Mouse (Mus musculus): Measurements from ENCODE around the gene Tnk2.

Tnk2 gene

DNA sequence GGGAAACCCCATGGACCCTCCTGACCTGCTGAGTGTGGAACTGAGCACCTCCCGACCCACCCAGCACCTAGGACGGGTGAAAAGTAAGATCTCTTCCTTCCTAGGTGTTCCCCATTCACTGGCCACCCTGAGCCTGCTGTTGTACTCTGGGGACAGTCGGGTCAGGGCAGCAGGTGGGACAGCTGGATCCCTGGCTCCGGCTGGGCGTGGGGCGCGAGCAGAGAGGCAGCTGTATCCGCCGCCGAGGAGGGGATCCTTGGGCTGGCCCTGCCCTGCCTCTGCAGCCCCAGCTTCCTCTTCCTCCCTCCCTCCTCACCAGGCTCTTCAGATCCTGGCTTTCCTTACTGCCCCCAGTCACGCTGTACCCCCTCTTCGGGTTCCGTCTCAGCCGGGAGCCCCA is 34.2 kb downstream of the Tnk2 start:
- peak; percentile 11 to 60 for DNase-seq (ENCODE audit: low spot score in 2 of 2)

DNA sequence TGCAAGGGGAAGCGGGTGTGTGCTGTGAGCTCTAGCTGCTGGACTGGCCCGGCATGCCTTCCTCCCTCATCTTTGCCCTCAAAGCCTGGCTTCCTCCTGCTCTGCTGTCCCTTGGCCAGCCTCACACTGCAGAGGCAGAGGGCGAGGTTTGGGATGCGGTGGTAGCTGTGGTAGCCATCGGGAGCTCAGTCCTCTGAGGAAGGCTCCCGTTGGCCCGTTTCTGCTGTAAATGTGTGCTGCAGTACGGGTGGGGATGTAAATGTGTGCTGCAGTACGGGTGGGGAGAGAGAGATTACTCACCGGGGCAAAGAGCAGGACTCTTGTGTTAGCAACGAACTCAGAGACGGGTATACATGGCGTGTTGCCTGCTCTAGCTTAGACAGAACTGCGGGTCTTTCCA is 35.1 kb downstream of the Tnk2 start:
- DNase-seq (ENCODE audit: low spot score in 2 of 2): peak in 1 of 2 experiments; percentile 59

DNA sequence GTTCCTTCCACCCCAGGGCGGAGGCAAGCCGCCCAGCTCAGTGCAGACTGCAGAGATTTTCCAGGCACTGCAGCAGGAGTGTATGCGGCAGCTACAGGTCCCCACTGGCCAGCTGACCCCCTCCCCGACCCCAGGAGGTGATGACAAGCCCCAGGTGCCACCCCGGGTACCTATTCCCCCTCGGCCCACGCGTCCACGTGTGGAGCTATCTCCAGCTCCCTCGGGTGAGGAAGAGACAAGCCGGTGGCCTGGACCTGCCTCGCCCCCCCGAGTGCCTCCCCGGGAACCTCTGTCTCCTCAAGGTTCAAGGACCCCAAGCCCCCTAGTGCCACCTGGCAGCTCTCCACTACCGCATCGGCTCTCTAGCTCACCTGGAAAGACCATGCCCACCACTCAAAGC is 36.3 kb downstream of the Tnk2 start:
- DNase-seq (ENCODE audit: low spot score in 2 of 2): no peak

DNA sequence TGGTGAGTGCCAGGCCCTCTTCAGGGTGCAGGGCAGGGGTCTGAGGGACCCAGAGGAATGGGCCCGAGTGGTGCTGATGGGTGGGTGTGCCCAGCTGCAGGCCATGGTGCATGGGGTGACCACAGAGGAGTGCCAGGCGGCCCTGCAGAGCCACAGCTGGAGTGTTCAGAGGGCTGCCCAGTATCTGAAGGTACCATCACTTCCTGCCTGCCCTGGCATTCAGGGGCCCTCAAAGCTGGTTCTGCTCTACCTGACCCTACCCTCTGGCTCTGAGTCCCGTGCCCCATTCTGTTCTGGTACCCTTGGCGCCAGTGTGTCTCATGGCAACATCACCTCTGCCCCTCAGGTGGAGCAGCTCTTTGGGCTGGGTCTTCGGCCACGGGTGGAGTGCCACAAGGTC is 37.1 kb downstream of the Tnk2 start:
- peak in 1 of 2 experiments; percentile 62 for DNase-seq (ENCODE audit: low spot score in 2 of 2)

DNA sequence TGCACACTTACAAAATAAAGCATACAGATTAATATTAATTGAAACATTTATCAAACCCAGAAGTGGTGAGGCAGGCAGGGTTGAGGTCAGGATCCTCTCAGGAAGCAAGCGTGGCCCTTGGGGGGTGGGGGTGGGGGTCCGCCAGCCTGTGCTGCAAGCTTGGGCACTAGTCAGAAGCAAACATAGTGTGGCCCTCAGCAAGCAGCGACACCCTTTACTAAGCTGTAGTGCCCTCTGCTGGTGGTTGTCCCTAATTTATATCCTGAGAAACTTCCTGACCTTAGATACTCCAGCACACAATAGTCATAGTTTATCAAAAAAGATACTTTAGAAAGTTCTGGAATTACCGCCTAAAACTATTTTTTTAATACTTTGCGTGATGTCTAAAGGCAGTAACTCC is 38.5 kb downstream of the Tnk2 start:
- DNase-seq (ENCODE audit: low spot score in 2 of 2): peak; percentile 75 to 90

DNA sequence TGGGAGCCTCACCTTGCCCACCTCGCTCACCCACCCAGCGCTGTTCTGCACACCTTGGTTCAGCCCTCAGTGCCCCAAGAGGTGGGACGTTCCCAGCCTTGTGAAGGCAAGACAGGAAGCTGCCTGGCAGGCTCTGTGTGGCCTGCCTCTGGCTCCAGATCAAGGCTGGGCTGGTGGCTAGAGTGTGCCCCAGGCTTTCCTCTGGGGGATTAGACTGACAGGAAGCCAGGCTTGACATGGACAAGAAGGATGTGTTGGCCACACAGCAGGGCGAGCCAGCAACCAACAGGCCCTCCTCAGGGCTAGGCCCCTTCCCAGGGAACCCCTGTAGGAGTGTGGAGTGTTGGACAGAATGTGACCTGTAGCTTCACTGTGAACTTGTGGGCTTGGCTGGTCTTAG is 39.2 kb downstream of the Tnk2 start:
- DNase-seq (ENCODE audit: low spot score in 2 of 2): no peak

DNA sequence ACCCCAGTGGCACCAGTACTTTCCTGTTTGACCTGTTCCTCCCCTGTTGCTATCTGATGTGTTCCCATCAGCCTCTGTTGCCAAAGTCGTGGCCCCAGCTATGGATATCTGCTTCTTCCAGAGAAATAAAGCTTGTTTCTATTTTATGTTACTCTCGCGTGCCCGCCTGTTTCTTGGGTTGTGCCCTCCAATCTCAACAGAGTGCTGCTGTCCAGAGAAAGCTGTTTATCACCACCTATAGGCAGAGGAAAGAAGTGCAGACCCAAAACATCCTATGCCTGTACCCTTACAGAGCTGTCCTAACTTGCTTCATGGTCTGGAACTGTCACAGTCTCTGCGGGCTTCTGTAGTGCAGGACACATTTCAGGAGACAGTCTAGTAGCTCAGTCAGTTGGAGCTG is 39.7 kb downstream of the Tnk2 start:
- peak; percentile 64 to 73 for DNase-seq (ENCODE audit: low spot score in 2 of 2)

DNA sequence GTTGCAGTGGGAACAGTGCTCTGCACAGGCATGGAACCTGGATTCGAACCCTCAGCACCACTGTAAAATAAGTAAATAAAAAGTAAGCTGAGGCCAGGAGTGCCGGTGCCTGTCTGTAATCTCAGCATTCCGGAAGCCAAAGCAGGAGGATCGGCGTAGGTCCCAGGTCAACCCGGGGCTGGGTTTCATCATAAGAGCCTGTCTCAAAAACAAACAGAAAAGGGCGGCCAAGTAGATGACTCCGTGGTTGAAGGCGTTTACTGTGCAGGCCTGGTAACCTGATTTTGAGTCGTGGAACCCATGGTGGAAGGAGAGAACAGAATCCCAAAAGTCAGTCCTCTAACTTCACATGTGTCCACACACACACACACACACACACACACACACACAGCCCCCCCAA is 41.7 kb downstream of the Tnk2 start:
- peak in 1 of 2 experiments; percentile 49 for DNase-seq (ENCODE audit: low spot score in 2 of 2)

DNA sequence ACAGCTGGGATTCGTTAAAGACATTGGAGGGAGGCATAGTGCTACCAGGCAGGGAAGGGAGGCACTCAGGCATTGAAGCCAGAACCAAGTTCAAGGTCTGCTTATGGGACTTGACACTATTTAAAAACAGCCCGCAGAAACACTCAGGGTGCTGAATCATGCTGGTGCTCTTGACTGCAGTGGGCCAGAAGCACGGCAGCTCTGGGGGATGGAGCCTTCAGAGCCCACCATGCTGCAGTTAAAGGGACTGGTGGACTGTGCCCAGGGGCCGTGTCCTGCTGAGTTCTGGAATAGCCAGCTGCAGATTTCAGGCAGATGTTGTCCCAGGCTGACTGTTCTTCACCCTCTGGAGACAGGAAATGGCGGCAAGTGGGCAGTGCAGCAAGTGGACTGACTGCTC is 42.3 kb downstream of the Tnk2 start:
- DNase-seq (ENCODE audit: low spot score in 2 of 2): peak in 1 of 2 experiments; percentile 51

DNA sequence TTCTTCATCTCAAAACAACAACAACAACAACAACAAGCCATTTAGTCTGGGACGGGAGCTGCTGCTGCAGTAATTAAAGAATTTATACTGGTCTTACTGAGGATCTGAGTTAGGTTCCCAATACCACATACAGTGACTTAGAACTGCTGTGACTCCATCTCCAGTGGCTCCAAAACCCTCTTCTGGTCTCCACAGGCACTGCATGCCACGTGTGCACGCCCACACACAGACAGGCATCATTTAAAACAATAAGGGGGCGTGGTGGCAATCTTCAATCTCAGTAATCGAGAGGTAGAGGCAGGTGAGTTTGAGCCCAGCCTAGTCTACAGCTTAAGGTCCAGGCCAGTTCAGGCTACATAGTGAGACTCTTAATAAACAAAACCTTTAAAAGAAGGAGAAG is 43.5 kb downstream of the Tnk2 start:
- DNase-seq (ENCODE audit: low spot score in 2 of 2): peak in 1 of 2 experiments; percentile 52

DNA sequence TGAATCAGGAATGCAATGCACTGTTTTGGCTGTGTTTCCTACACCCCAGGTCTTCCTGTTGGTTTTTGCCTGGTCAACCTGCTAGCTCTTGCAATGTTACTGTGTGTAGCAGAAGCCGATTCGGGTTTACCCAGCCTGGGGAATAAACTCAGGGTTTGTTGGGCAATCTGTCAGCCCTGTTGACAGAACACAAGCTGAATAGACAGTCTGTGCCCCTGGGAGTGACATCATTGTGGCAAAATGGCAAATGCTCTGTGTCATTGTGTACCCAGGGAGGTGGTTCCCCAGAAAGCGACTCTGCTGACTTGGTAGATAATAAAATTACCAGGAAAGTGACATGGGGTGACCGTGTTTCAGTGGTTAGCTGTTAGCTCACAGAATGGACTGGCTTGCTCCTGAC is 45.1 kb downstream of the Tnk2 start:
- peak in 1 of 2 experiments; percentile 52 for DNase-seq (ENCODE audit: low spot score in 2 of 2)

DNA sequence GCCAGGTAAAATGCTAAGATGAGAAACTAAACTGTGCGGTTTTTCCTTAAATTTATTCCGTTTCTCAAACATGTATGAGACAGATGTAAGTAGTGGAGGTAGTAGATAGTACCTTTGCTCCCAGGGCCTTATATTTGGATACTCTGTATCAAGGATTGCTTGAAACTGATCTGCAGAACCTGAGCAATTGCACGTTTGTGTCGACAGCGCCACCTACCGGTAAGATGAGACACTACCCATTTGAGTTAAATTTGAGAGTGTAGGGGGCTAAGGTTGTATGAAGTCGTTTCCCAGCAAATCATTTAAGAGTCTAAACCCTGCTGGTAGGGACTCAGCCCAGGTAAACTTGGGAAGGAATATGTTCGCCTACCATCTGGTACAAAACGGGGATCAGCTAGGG is 45.8 kb downstream of the Tnk2 start:
- peak; percentile 72 to 90 for DNase-seq (ENCODE audit: low spot score in 2 of 2)

DNA sequence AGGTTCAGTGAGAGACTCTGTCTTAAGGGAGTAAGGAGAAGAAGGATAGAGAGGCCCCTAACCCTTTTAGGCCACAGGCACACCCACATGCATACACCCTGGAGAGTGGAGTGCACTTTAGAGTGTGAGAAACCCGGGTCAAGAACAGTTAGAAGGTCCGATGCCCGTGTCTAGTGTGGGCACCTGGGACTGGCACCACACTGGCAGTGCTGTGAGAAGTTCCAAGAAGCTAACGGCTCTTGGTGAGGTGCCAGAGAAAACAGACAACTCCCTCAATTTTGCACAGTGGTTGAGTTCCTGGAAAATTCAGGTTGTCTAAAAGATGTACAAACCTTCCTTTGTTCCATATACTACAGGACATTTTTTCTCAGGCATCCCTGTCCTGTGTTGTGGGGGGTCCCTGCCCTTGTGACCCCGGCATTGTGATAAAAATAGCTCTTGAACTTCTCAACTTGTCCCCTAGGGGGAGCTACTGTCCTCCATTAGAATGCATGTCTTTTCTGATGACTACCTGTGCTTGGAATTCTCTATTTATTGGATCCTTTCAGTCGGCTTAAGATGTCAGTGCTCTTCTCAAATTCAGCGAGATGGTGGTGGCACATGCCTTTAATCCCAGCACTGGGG is 53.3 kb downstream of the Tnk2 start:
- DNase-seq (ENCODE audit: low spot score in 2 of 2): no peak

DNA sequence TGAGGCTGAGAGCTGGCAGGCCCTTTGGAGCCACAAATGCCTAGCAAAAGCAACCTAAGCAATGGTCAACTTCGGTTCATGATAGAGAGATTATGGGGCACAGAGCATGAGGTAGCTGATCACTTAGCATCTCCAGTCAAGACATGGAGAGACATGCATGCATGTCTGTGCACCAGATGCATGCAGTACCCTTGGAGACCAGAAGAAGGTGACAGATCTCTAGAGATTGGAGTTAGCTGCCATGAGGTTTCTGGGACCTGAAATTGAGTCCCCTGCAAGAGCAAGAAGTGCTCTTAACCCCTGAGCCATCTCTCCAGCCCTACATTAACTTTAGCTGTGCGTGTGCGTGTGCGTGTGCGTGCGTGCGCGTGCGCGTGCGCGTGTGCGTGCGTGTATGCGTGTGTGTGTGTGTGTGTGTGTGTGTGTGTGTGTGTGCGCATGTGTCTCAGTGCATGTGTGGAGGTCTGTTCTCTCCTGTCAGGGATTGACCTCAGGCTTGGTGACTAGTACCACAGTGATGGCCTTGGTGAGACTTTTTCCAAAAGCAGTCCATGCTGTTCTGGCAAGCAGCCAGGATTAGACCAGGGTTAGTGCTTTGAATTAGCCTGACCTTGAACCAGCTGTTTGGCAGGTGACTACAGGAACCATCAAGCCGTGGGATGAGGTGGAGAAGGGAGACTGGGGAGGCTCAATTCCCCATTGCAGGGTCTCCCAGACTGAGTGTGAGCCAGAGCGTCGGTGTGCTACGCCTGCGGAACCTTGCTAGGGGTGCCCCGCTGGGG is 54.2 kb downstream of the Tnk2 start:
- no peak for DNase-seq (ENCODE audit: low spot score in 2 of 2)

DNA sequence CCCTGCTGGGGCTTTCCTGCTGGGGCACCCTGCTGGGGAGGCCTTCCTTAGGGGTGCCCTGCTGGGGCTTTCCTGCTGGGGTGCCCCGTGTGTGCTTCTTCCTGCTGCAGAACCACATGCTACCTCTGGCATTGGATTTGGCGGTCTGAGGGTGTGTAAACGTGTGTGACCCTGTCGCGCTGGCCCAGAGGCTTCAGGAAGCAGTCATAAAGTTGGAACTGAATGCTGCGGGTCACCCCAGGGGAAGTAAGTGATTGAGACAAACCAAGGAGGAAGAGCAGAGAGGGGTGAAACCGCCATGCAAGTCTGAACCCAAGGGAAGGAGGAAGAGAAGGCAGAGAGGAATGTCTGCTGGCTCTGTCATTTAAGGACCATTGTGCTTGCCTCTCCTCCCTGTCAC is 54.9 kb downstream of the Tnk2 start:
- no peak for DNase-seq (ENCODE audit: low spot score in 2 of 2)

DNA sequence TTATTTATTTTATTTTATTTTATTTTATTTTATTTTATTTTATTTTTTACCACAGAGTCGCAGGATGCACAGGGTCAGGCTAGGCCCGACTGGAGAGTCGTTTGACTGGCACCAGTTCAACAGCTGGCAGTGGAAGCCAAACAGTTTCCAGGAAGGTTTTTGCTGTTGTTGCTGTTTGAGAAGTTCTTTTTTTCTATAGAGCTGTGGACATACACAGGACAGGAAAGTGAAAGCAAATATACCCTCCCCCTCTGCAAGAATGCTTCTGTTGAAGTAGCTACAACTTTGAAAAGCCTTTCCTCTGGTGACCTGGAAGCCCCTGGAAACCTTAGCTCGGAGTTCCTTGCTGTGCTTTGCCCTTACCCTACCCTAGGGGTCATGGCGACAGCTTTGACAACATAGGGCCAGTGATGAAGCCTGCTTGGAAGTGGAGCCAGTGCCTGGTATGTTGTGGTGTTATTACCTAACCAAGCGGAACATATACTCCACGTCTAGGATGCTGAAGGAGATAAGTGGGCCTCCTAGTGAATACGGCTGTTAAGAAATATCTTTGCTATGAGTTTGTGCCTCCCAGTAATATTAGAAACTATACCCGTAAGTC is 59.7 kb downstream of the Tnk2 start:
- no peak for DNase-seq (ENCODE audit: low spot score in 2 of 2)

DNA sequence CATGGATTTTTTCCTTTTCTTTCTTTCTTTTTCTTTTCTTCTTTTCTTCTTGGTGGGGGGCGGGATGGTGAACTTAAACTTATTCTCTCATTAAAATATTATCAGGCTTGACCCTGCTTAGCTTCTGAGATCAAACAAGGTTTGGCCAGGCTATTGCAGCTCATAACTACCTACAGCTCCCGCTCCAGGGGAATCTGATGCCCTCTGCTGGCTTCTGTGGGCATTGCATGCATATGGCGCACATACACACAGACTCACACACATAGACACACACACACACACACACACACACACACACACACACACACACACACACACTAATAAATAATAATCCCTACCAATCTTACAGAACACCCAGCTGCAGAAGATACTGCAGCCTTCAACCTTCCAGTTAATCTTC is 61.9 kb downstream of the Tnk2 start:
- DNase-seq (ENCODE audit: low spot score in 2 of 2): no peak

DNA sequence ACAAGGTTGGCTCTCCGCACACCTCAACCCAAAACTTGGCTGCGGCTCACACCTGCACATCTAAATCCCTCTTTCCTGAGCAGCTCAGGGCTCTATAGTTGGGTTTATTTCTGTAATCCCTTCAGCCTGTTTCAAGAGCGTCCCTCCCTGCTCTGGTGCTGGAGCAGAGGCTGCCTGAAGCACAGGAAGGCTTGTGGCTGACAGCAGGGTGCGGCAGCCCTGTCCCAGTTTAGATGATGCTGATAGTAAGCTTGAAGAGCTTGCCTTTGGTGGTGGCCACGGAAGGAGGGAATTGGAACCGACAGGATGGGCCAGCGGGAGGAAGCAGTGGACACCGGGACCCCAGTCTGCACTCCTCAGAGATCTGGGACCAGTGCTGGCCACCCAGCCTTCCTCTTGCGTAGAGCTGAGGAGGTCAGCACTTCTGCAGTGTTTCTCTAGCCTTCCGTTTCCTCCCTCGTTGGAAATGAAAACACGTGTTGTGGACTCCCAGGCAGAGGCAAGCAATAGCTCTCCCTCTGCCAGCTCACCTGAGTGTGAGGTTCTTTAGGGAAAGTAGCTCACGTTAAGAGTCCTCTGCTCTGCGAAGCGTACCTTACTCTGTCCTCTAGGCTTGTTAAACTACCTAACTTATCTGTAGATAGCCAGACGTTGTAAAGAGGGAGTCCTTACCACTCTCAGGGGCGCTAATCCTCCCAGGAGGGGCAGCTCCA is 63.6 kb downstream of the Tnk2 start:
- DNase-seq (ENCODE audit: low spot score in 2 of 2): no peak

DNA sequence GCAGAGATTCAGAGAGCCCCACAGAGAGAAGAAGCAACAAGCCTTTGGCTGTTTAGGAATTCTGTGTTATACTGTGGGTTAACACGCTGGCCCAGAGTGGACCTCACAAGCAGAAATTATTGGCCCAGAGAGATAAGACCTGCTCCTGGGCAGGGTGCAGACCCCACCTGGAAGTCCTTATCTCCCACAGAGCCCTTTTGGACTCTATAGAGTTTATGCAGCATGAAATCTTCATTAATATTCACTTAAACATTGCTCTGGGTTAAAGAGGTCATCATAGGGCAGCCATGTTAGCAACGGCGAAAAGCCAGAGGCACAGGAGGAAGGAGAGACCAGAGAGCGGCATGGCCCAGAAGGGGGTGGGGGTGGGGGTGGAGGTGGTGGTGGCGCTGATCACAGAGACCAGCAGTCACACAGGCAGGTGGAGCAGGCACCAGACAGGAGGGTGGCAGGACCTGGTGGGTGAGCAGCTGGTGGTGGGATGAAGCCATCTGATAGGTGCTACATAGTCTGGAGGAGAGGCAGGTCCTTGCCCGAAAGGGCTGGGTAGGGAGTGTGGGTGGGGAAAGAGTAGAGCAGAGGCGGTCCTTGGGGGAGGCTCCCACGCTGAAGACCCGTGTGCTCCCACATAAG is 64.3 kb downstream of the Tnk2 start:
- no peak for DNase-seq (ENCODE audit: low spot score in 2 of 2)

DNA sequence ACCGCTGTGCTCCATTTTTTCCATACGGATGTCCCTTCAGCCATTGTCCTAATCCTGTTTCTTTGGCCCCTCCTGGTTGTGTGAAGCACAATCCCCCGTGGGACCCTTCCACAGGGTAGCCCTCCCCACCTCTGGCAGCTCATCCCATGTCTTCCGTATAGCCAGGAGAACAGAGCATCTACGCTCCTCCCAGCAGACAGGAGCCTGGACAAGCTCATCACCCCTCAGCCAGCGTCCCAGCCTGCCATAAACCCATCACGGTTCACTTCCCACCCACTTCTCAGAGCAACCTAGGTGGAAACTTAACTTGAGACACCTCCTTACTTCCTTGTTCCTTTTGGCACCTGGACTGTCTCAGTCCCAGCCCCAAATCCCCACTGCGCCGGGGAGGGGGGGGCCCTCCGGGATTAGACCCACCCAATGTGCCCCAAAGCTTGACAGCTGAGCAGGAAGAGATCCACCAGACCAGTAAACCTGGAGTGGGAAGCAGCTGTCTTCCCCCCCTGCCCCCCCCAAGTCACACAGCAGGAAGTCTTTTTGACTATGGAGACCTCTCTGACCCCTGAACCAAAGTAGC is 64.9 kb downstream of the Tnk2 start:
- DNase-seq (ENCODE audit: low spot score in 2 of 2): no peak

DNA sequence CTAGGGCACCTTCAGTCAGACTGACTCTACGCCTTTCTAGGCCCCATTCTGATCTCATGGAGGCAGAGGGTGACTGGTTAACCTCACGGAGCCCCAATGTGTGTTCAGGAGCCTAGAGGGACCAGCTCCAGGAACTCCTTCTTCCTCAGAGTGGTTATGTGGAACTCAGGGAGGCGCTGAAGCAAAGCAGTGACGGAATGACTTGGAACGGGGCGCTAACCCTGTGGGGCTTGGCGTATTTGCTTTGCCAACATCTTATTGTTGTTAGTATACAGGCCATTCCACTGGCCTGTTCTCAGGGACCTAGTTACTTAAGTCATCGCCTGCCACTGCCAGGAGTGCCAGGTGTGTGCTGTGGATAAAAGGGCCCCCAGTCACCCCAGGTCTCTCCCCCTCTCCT is 65.4 kb downstream of the Tnk2 start:
- DNase-seq (ENCODE audit: low spot score in 2 of 2): no peak
